Mouse (Mus musculus): ENCODE data around the gene 4930564D02Rik.

Gene 4930564D02Rik

GRCm38 (mm10) chr3:105066544-105066943 lies at the start of gene 4930564D02Rik:
Gene 4930564D02Rik (plus strand): TSS chr3:105066844.
- no peak for DNase-seq

DNA sequence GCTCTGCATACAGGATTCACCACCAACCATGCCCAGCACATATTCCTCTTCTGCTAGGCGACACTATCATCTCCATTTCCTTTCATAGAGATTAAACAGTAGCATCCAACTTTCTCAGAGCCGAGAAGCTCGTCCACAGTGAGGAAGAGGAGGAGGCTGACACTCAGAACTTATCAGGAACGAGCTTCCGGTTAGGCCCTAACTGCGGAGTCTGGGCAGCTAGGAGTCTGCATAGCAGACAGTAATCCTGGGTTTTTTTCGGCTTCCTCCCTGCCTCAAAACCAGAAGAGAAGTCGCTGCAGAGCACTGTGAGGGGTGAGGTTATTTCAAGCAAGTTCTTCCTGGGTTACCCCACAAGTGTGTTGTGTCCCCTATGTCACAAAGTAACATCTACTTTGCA lies 49.3 kb upstream of the 4930564D02Rik start:
- DNase-seq, result no peak

- no peak for DNase-seq
Observed at GRCm38 (mm10) chr3:105018085-105018782, 48.4 kb upstream of the 4930564D02Rik start.

GRCm38 (mm10) chr3:105018783-105019105 lies 47.9 kb upstream of the 4930564D02Rik start:
- no peak for DNase-seq

- no peak for DNase-seq
Observed at GRCm38 (mm10) chr3:105019826-105020692, 46.6 kb upstream of the 4930564D02Rik start.

GRCm38 (mm10) chr3:105023371-105024005 lies 43.2 kb upstream of the 4930564D02Rik start:
- no peak for DNase-seq

- no peak for DNase-seq
Observed at GRCm38 (mm10) chr3:105036281-105036847, 30.3 kb upstream of the 4930564D02Rik start.

GRCm38 (mm10) chr3:105037240-105037770 lies 29.3 kb upstream of the 4930564D02Rik start:
- no peak for DNase-seq

DNA sequence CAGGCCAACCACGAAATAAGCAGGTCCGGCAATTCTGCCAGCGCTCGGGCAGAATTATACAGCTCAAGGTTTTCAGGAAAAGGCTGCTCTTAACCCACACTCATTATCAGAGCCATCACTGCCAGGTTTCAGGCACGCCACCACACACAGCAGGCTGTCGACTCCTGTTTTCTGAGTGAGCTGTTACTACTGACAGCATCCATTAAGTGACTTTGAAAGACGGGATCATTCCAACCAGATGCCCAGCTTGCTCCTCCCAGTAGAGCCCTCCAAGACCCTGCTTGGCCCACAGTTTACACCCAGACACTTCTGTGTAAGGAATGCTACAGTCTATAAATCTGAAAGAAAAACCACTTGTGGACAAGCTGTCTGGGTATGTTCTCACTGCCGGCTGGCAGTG lies 26.6 kb upstream of the 4930564D02Rik start:
- DNase-seq, result no peak

DNA sequence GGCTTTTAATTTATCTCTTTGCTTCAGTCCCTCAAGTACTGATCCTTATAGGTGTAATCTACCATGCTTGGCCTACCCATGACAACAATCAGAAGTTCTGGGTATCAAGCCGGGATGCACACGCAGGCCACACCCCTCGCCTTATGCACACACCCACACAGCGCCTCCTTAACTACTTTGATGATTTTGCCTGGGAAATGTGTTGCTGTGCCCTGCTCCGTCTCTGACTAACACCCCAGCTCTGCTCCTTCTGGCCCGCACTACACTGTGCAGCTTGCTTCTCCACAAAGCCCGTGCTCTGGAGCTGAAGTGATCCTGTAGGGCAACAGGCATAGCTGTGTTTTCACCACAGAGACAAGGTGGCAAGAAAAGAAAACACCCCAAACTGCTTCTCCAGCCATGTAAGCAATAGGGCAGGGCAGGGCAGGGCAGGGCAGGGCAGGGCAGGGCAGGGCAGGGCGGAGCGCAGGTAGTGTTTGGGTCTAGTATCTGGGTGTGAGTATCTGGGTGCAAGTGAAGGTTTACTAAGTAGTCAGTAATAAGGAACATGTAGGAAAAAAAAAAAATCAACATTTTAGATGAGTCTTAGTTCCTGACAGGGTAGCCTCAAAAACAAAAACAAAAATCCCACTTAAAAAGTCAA lies 25.5 kb upstream of the 4930564D02Rik start:
- no peak for DNase-seq

DNA sequence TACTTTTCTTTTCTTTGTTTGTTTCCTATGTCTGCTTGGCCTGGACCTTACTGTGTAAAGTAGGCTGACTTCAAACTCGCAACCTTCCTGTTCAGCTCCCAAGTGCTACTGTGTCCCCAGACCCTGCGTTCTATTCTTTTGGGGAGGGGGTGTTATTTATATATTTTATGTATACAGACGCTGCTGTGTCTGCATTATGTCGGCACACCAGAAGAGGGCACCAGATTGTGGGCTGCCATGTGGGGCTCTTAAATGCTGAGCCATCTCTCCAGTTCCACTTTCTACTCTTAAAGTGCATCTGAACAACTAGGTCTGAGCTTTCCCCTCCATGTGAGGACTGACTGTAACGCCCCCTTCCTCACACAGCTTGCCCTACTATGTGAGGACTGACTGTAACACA lies 22.9 kb upstream of the 4930564D02Rik start:
- DNase-seq, result no peak

GRCm38 (mm10) chr3:105046870-105047269 lies 19.8 kb upstream of the 4930564D02Rik start:
- no peak for DNase-seq

DNA sequence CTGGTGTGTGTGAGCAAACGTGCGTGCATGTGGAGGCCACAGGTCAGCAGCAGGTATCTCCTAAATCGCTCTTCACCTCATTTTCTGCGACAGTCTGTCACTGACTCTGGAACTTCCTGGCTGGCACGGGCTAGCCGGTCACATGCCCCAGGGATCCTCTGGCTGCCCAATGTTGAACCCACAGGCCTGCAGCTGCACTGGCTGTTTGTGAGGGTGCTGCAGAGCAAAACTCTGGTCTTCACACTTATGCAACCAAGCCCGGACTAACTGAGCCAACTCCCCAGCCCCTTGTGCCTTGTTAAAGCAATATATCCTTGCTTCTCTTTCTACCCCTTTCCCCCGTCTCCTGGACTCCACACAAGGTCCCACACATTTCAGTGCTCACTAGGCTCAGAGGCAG lies 19.0 kb upstream of the 4930564D02Rik start:
- DNase-seq, result no peak

- no peak for DNase-seq
Observed at GRCm38 (mm10) chr3:105049848-105050247, 16.8 kb upstream of the 4930564D02Rik start.

DNA sequence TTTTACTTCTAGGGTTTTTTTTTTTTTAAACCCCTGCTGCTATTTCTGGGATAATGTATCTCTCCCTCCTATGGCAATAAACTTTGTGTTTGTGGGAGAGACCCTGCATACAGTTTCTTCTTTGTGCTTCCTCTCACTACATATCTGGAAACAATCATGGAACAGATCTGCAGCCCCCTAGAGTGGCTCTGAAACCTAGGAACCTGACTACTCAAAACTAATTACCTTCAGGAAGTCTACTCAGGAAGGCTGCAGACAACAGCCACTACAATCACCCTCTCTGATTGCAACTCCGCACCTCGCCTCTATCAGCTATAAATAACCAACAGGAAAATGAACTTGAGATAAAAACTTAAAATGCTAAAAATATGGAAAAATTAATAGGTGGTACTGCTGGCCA lies 15.5 kb upstream of the 4930564D02Rik start:
- DNase-seq, result no peak

DNA sequence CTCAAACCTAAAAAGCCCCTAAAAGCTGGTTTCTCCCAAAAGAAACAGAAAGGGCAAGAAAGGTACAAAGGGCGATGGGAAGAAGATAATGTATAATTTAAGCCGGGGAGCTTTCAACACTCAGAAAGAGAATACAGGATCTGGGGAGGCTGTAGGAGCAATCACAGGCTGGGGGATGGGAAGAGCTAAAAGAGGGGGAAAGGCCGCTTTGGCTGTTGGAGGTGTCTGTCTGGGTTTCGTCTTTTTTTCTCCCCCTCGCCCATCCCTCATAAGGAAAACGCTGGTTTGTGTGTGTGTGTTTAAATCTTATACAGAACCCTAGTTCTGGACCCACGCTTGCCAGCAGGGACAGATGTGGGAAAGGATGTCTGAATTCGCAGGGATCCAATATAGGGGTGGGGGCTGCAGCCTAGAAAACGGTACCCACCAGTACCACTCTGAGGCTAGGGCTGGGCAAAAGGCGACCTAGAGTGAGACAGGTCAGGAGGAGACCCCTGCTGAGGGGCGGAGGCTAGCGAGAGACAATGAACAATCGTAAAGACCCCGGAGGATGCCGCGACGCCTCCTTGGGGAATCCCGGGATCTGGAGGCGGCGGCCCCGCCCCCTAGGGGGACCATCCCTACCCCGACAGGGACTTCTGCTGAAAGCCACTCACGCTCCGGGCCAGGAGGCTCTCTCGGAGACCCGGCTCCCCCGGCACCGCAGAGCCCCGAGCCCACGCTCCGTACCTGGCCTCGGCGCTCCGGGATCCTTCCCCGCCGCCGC lies 14.3 kb upstream of the 4930564D02Rik start:
- no peak for DNase-seq

DNA sequence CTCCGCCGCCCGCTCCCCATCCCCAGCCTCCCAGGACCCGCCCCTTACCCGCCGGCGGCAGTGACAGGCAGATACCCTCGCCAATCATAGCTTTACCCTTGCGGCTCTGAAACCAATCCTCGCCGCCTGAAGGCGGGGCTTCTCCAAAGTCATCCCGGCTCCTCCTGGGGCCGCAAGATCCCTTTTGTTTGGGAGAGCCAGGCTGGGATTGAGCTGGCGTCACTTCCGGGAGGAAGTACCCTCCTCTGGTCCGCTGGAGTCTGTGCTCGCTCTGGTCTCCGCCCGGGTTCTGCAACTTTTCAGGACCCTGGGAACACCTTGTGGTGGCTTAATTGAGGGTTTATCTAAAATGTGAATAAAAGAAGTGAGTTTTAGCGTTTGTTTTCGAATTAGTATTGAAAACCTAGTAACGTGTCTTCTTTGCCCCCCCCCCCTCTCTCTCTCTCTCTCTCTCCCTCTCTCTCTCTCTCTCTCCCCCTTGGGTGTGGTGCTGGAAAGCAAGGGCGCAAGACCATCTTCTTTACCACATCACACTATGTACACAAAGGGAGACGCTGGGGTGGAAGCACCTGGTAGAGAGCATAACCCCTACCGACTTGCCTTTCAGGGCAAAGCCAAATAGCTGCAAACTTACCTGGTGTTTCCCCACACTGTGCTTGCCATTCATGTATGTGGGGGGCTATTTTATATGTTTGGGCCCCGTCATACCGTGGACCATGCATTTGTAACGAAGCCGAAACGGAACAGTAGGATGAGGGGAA lies 13.5 kb upstream of the 4930564D02Rik start, which contains the start of gene Cttnbp2nl:
Cttnbp2nl (minus strand) TSS at position 210 of the 761 bp plus-strand sequence.
- DNase-seq, result peak; percentile 99

DNA sequence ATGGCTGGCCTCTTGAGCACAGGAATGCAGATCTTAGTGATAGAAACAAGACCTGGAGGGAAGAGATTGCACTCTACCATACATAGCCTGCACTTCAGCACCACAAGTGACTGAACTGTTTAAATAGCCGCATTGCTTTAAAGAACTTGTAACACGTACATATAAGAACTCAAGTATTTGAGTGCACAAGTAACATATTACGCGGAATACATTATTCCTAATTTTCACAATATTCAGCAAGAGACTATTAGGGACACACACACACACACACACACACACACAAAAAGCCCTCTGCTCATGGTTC lies 13.0 kb upstream of the 4930564D02Rik start:
- DNase-seq, result no peak

DNA sequence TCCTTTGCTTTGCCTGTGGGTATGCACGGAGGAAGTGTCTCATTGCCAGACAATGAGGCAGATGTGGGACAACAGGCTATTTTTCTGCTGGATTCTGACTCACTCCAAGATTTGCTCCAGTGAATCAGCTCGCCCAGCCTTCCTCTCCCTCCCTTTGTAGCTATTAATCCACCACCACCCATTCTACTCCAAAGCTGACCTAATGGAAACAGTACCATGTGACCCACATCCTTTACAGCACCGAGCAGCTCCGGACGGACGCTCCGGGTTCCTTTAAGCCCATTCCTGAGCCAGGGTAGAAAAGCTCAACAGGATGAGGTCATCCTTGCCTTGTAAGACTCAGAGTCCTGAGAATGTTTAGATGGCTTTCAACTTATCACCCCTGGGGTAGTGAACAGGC lies 11.7 kb upstream of the 4930564D02Rik start:
- no peak for DNase-seq

GRCm38 (mm10) chr3:105055666-105056065 lies 11.0 kb upstream of the 4930564D02Rik start:
- no peak for DNase-seq

Data from cerebellum, adult 9-11 months (tissue).